Mouse (Mus musculus) liver, adult (tissue): ENCODE data around the gene Ppp2r2c.

Source experiments
- GATA4 ChIP-seq: IDR thresholded peaks from 2 replicates; pipeline ENCODE4 v1.6.1; 2014; ENCODE audit warnings: mild to moderate bottlenecking, low read length; ENCODE audit not compliant: insufficient replicate concordance

Ppp2r2c gene

GRCm38 (mm10) chr5:36960501-36960900, 92.2 kb downstream of the Ppp2r2c start:
- no peak for TF ChIP-seq GATA4

GRCm38 (mm10) chr5:36971587-36971986, 103.3 kb downstream of the Ppp2r2c start:
- TF ChIP-seq GATA4: no peak

- no peak for TF ChIP-seq GATA4
These were observed 107.0 kb downstream of the Ppp2r2c start for GRCm38 (mm10) chr5:36975336-36975735.

- no peak for TF ChIP-seq GATA4
These were observed 109.5 kb downstream of the Ppp2r2c start for GRCm38 (mm10) chr5:36977809-36978208.

GRCm38 (mm10) chr5:36979001-36979400, 110.7 kb downstream of the Ppp2r2c start:
- TF ChIP-seq GATA4: no peak

GRCm38 (mm10) chr5:36979631-36980030, 111.3 kb downstream of the Ppp2r2c start:
- TF ChIP-seq GATA4: no peak

GRCm38 (mm10) chr5:36982271-36982670, 114.0 kb downstream of the Ppp2r2c start:
- no peak for TF ChIP-seq GATA4

GRCm38 (mm10) chr5:36986617-36987016, 118.3 kb downstream of the Ppp2r2c start:
- TF ChIP-seq GATA4: no peak

- no peak for TF ChIP-seq GATA4
These were observed 119.9 kb downstream of the Ppp2r2c start for GRCm38 (mm10) chr5:36988124-36988780.

- no peak; the same call in 1 of the 2 replicates for TF ChIP-seq GATA4
These were observed 120.7 kb downstream of the Ppp2r2c start, which contains the start of gene Wfs1 for GRCm38 (mm10) chr5:36988781-36989624. TSS of gene Wfs1 (minus strand) at chr5:36989205.

- TF ChIP-seq GATA4: no peak
These were observed 121.3 kb downstream of the Ppp2r2c start for GRCm38 (mm10) chr5:36989625-36989977.

GRCm38 (mm10) chr5:36990196-36990595, 121.9 kb downstream of the Ppp2r2c start:
- no peak for TF ChIP-seq GATA4

- no peak for TF ChIP-seq GATA4
These were observed 122.5 kb downstream of the Ppp2r2c start for GRCm38 (mm10) chr5:36990631-36991350.

GRCm38 (mm10) chr5:36996410-36996809, 128.1 kb downstream of the Ppp2r2c start:
- TF ChIP-seq GATA4: no peak

GRCm38 (mm10) chr5:36997996-36998395, 129.7 kb downstream of the Ppp2r2c start:
- no peak for TF ChIP-seq GATA4

- TF ChIP-seq GATA4: no peak
These were observed 132.7 kb downstream of the Ppp2r2c start for GRCm38 (mm10) chr5:37001002-37001401.
